Mouse (Mus musculus): ENCODE measurements around the gene Rasgrp2.

DNA sequence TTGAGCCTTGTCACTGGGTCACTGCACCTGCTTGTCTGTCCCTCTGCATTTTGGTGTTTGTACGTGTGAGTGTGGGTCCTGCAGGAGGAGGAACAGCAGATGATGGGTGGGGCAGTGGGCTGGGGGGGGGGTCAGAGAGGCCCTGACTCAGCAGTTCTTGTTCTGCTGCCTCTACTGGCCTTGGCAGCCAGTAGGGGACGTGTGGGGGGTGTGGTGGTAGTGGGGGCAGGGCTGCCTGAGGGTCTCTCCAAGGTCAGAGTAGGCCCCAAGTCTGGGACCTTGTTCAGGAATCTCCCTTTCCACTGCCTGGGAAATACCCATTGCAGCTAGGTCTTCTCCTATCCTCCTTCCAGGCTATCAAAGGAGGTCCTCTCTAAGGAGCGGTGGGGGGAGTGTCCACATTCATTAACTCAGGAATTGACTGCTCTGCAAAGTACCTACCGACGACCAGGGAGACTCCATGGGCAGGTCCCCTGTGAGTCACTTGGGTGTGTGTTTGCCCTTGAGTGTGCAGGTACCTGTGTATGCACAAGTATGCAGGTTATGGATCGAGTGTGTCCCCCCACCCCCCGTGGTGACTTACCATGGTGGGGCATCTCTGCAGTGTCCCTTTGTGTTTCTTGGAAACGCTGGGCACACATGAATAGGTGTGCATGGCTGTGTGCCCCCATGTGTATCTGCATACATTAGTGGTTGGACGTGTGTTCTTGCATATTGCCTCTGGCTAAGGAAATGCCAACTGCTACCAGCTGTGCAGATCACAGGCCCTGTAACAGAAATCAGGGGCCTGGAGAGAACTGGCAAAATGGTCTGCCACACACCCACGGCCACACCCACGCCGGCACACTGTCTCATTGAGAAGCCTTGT, 18.0 kb downstream of the Rasgrp2 start:
- no peak for TF ChIP-seq CTCF (IDR thresholded peaks at IDR 0.05; ENCODE audit: control insufficient read depth, insufficient read depth, insufficient read length)
- no peak for TF ChIP-seq MAX (IDR thresholded peaks at IDR 0.05)
- no peak for TF ChIP-seq USF1 (IDR thresholded peaks at IDR 0.05; ENCODE audit: low read depth)
- TF ChIP-seq MYOG (IDR thresholded peaks at IDR 0.05; ENCODE audit: control insufficient read depth, extremely low read depth, insufficient read length) = no peak

All from C2C12 (cell line).